Mouse (Mus musculus) bone marrow, adult 2 months (tissue): Measurements from ENCODE around the gene 2310007B03Rik.

Experiments used
- CTCF ChIP-seq: fragments of 200-500 bp; IDR thresholded peaks from 2 replicates; pipeline ENCODE4 v1.5.1; 2011; ENCODE audit warnings: low read length, control low read depth; ENCODE audit not compliant: control insufficient read depth, insufficient read depth
- POLR2A ChIP-seq: fragments of 200-500 bp; IDR thresholded peaks from 2 replicates; pipeline ENCODE4 v1.6.1; 2011; ENCODE audit warnings: low read depth, mild to moderate bottlenecking, control low read depth, low read length, borderline replicate concordance; ENCODE audit not compliant: control insufficient read depth

DNA sequence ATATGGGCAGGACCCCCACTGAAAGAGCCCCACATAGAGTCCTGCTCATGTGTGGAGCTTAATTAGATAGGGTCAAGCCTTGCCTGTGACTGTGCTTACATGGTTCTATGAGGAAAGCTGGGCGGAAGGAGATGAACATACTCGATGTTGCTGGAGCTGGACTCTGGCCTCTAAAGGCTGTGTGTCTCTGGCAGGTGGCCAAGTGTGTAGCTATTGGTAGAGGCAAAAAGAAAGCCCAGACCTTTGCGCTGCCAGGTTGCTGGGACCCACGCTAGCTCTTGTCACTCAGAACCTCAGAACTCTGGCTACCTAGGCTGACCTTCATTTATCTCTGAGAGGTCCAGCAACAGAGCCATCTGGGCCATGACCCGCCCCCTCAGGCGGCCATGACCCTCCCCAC, 22.2 kb downstream of the 2310007B03Rik start:
- no peak for TF ChIP-seq POLR2A
- no peak for TF ChIP-seq CTCF
